Mouse (Mus musculus) cerebellum, adult 2 months (tissue): ENCODE measurements around the gene Trim7.

ENCODE experiments used
- CTCF ChIP-seq: fragments of 200-500 bp; IDR thresholded peaks from 2 replicates; pipeline ENCODE4 v1.5.1; 2011; ENCODE audit warnings: low read depth, mild to moderate bottlenecking, control low read depth, low read length, moderate library complexity, borderline replicate concordance; ENCODE audit not compliant: insufficient read depth
- POLR2A ChIP-seq: fragments of 200-500 bp; IDR thresholded peaks from 2 replicates; pipeline ENCODE4 v1.6.1; 2011; ENCODE audit warnings: low read length, control low read depth, borderline replicate concordance; ENCODE audit not compliant: insufficient read depth

GRCm38 (mm10) chr11:48871201-48871772 lies 45.3 kb downstream of the Trim7 start, which contains the start of gene Irgm1:
- TF ChIP-seq CTCF (no peak), POLR2A (no peak)
